Mouse (Mus musculus) liver, postnatal 0 days (tissue): ENCODE measurements at regions not wholly inside any gene's neighbourhood (a gene's known extent, or its start where the extent isn't known, plus 50 kb on each side); places are given as distances from the start of the nearest gene placed in this dataset.

ENCODE experiments used
- ATAC-seq: fragments of 200-750 bp; cut with Nextera tagmentation; 2 replicates; pipeline ENCODE4 v1.8.0; 2017; ENCODE audit warnings: mild to moderate bottlenecking, moderate library complexity
- DNase-seq: peaks from one replicate; pipeline ENCODE4 v3.0.0-alpha.2; 2016
- H3K27ac ChIP-seq: fragments of 300-500 bp; sonication (generic); 2 replicates; pipeline ENCODE4 v1.5.1; 2014; ENCODE audit warnings: antibody characterized with exemption, moderate library complexity, mild to moderate bottlenecking, low read depth
- H3K27me3 ChIP-seq: fragments of 300-500 bp; sonication (generic); 2 replicates; pipeline ENCODE4 v1.6.1; 2014; ENCODE audit warnings: low read length, control low read depth, mixed read lengths; ENCODE audit not compliant: insufficient read depth
- H3K36me3 ChIP-seq: fragments of 300-500 bp; sonication (generic); replicated peaks from 2 replicates; pipeline ENCODE4 v1.6.1; 2014; ENCODE audit warnings: mild to moderate bottlenecking, control low read depth, low read length, moderate library complexity, mixed read lengths; ENCODE audit not compliant: insufficient read depth
- H3K4me1 ChIP-seq: fragments of 300-500 bp; sonication (generic); 2 replicates; pipeline ENCODE4 v1.6.1; 2014; ENCODE audit warnings: antibody characterized with exemption, mild to moderate bottlenecking, control low read depth; ENCODE audit not compliant: insufficient read depth
- H3K4me2 ChIP-seq: fragments of 300-500 bp; sonication (generic); 2 replicates; pipeline ENCODE4 v1.6.1; 2014; ENCODE audit warnings: low read depth, mild to moderate bottlenecking, low read length, moderate library complexity, mixed read lengths
- H3K4me3 ChIP-seq: fragments of 300-500 bp; sonication (generic); 2 replicates; pipeline ENCODE4 v1.5.1; 2014; ENCODE audit warnings: low read depth, low read length
- H3K9ac ChIP-seq: fragments of 300-500 bp; sonication (generic); replicated peaks from 2 replicates; pipeline ENCODE4 v1.6.1; 2014; ENCODE audit warnings: mild to moderate bottlenecking, moderate library complexity
- H3K9me3 ChIP-seq: fragments of 300-500 bp; sonication (generic); 2 replicates; pipeline ENCODE4 v1.6.1; 2016; ENCODE audit warnings: mild to moderate bottlenecking, control low read depth, low read length, mixed read lengths
- CTCF ChIP-seq: sonication (generic); IDR thresholded peaks from 2 replicates; pipeline ENCODE4 v1.5.1; 2016; ENCODE audit warnings: antibody characterized with exemption, low read depth
- EP300 ChIP-seq: IDR thresholded peaks from 2 replicates; pipeline ENCODE4 v1.6.1; 2016; ENCODE audit warnings: antibody characterized with exemption, low read depth, mild to moderate bottlenecking
- WGBS: fragments of 180-500 bp; shearing (Covaris S2); extraction: QIAGEN DNeasy Blood & Tissue Kit; methylation state at CpG from one replicate; pipeline ENCODE4 v1.1.7; 2014; ENCODE audit not compliant: insufficient replicate concordance; 5-methylcytosine and 5-hydroxymethylcytosine counted together

DNA sequence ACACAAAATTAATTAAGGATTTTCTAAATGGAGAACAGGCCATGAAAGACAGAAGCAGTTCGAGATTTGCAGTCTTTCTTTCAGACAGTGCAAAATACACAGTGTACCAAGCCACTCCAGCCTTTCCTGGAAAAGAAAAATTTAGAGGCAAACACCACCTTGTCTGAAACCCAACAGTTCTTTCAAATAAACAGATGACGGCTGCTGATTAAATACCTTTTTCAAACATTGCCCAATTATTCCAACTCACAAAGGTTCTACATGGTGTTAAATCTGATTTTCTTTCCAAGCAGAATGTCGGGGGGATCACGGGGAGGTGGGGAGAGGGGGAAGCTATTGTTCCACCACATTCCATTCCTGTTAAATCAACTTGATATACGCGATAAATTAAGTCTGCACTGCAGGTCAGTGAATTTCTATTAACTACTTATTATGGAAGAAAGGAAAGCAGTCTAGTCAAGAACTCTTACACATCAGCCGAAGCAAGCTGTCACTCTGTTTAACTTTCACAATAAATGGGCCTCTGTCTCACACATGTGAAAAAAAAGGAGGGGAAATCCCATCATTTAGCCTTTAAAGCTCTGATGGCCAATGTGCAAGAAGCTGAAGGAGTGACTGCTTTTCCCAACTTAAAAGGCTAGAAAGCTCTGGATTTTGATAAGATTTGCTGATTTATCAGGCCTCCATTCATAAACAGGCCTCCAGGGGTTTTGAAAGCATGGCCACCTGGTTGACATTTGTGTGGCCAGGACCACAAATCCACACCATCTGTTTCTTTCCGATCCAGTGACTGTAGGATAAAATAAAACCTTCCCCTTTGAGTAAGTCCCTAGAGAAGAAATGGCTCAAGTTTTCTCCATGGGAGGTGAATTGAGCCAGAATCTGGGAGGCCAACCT, 165.4 kb downstream of the Nedd1 start:
- no peaks in the 10 kb centered on the region for H3K36me3 ChIP-seq
- no peaks in the 10 kb centered on the region for H3K9me3 ChIP-seq
- H3K27ac ChIP-seq = no peak overlapping the region
- WGBS = 49% methylated on average over 8 of the region's 8 CpGs
- H3K4me2 ChIP-seq = no peak overlapping the region
- no peak for TF ChIP-seq EP300
- no peak for TF ChIP-seq CTCF
- ATAC-seq (no peak), DNase-seq (no peak)
- no peaks in the 10 kb centered on the region for H3K27me3 ChIP-seq
- no peaks in the 10 kb centered on the region for H3K4me1 ChIP-seq
- H3K9ac ChIP-seq = no peak overlapping the region
- H3K4me3 ChIP-seq = no peak overlapping the region

DNA sequence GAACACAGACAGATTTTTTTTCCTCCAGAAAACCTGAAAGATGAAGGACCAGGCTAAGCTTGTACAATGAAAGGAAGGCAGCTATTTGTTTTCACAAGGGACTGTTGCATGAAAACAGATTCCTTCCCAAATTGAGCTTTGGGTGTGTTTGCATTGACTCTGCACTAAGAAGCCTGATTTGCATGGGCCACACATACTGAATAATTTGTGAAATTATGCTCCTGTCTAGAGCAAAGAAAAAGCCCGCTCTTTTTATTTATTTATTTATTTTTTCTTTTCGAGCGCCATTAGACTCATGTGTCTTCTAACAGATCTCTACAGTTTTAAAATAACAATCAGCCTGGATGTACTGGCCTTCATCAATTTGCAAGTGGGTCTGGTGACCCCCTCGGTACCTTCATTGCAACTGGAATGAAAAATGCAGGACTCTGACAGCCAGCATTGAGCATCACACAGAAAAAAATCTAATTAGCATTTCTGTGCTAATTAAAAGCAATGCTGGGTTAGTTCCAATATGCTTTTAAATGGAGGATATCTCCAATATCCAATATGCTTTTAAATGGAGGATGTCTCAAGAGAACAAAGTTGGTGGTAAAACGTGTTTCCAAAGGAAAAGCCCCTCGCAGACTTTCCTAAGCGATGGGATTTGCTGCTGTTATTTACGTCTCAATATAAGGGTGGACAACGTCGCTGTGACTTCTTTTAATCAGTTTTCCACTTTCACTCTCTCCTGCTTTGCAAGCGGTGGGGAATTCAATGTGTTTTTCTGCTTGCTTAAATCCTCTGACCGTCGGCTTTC, 166.3 kb downstream of the Nedd1 start:
- ATAC-seq = no peak
- no peak overlapping the region for H3K27ac ChIP-seq
- no peaks in the 10 kb centered on the region for H3K4me1 ChIP-seq
- 69% methylated on average over 13 of the region's 13 CpGs for WGBS
- no peak overlapping the region for H3K4me3 ChIP-seq
- no peak overlapping the region for H3K9ac ChIP-seq
- TF ChIP-seq EP300 (no peak), CTCF (no peak)
- DNase-seq = no peak
- no peak overlapping the region for H3K4me2 ChIP-seq
- no peaks in the 10 kb centered on the region for H3K36me3 ChIP-seq
- no peaks in the 10 kb centered on the region for H3K9me3 ChIP-seq
- no peaks in the 10 kb centered on the region for H3K27me3 ChIP-seq

DNA sequence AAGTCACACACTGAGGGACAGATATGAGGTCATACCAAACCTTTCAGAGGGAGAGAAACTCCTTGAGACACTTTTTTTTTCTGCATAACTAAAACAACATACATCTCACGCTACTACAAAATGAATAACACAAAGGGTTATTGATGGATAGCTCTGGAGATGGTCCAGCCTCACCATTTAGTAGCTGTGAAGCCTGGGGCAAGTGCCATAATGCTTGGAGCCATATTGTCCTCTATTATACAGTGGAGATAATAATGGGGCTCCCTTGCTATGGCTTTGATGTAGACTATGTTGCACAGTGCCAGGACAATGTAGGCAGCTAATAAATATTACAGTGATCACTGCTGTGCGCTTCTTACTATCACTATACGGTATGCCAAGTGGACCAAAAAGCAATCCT, 168.3 kb downstream of the Nedd1 start:
- H3K27me3 ChIP-seq = no peaks in the 10 kb centered on the region
- H3K4me3 ChIP-seq = no peak overlapping the region
- DNase-seq (no peak), ATAC-seq (no peak)
- H3K9me3 ChIP-seq = no peaks in the 10 kb centered on the region
- no peaks in the 10 kb centered on the region for H3K36me3 ChIP-seq
- no peak overlapping the region for H3K9ac ChIP-seq
- no peak overlapping the region for H3K27ac ChIP-seq
- H3K4me1 ChIP-seq = no peaks in the 10 kb centered on the region
- no peak for TF ChIP-seq CTCF
- no peak for TF ChIP-seq EP300
- no peak overlapping the region for H3K4me2 ChIP-seq
- WGBS = 70% methylated on average over 3 of the region's 3 CpGs

DNA sequence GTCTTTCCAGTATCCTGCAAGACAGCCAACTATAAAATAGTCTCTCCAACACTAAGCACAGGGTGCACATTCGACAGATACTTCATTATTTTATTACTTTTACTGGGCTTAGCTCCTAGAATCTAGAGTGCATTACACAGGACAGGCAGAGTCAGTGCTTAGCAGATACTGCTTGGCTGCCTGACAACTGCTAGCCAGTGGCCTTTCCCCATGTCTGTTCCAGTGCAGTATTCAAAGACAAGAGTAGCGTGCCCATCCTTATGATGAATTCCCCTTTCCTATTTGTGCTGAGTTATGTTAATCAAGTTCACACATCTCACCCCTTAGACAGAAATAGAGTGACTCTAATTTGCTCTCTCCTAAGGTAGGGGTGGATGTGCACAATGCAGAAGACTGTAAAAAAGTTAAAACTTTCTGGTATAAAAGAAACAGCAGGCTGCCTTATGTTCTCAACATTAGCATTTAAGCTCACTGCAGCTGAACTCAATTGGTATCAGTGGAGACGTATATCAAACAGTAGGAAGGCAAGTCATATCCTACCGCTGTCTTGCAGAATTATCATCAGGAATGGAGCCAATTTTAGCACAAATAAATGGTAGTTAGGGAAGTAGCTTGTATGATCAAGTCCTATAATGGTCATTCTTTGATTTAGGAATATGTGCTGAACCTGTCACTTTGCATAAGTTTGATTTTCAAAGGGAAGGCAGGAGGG, 173.2 kb downstream of the Nedd1 start:
- Histone ChIP-seq H3K4me3 (no peak overlapping the region), H3K9ac (no peak overlapping the region), H3K4me2 (no peak overlapping the region), H3K27ac (no peak overlapping the region), H3K9me3 (no peaks in the 10 kb centered on the region), H3K4me1 (no peaks in the 10 kb centered on the region), H3K36me3 (no peaks in the 10 kb centered on the region), H3K27me3 (no peaks in the 10 kb centered on the region)
- TF ChIP-seq CTCF (no peak), EP300 (no peak)
- no peak for DNase-seq
- 73% methylated on average over 4 of the region's 4 CpGs for WGBS
- ATAC-seq = no peak

DNA sequence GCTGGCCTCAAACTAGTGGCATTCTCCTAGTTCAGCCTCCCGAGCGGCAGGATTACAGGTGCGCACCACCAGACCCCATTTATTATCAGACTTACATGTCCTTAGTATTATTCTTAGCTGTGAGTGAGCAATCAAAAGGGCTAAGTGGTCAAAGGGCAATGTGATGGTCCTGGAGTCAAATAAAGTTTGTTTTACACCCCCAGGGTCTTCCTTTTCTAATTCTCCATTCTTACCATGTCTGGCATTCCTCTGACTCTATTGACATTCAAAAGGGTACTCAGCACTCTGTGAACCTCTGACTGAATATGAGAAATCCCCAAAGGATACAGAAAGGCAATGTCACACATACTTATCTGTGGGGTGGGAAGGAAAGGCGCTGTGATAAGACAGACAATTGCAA, 183.8 kb downstream of the Nedd1 start:
- WGBS = 77% methylated on average over 4 of the region's 4 CpGs
- Histone ChIP-seq H3K4me2 (no peak overlapping the region), H3K9ac (no peak overlapping the region), H3K36me3 (no peaks in the 10 kb centered on the region), H3K9me3 (no peaks in the 10 kb centered on the region), H3K27ac (no peak overlapping the region), H3K4me1 (no peaks in the 10 kb centered on the region), H3K27me3 (no peaks in the 10 kb centered on the region), H3K4me3 (no peak overlapping the region)
- no peak for TF ChIP-seq CTCF
- no peak for TF ChIP-seq EP300
- no peak for DNase-seq
- ATAC-seq = no peak

DNA sequence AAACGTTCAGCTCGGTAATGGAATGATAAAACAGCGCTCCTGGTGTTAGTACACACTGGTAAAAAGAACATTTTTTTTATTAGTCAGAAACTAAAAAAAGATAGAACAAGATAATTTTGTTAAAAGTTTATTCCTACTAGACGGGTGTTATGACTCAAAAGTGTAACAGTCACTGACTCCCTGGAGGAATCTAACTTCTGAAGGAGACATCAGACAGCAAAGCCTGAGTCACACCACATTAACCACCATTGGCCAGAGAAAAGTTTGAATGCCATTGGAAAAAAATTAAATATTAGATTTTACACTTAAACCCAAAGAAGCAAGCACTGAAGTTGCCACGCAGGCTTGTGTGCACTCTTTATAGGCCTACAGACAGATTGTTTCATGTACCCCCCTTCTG, 205.3 kb downstream of the Nedd1 start:
- Histone ChIP-seq H3K4me1 (no peaks in the 10 kb centered on the region), H3K9me3 (no peaks in the 10 kb centered on the region), H3K4me2 (no peak overlapping the region), H3K36me3 (no peaks in the 10 kb centered on the region), H3K27me3 (no peaks in the 10 kb centered on the region), H3K9ac (no peak overlapping the region), H3K4me3 (no peak overlapping the region), H3K27ac (no peak overlapping the region)
- WGBS = 77% methylated on average over 5 of the region's 5 CpGs
- no peak for TF ChIP-seq CTCF
- no peak for TF ChIP-seq EP300
- DNase-seq (no peak), ATAC-seq (no peak)
